Mouse (Mus musculus): ENCODE results near the gene Fam72a. TPM values are rescaled to one million over a fixed set of nuclear protein-coding genes. Genes with fewer than 3 reads are reported as not detected.

The Fam72a gene
- total RNA-seq, 2 experiments from 2014 or later = 2.6 to 2.8 TPM

DNA sequence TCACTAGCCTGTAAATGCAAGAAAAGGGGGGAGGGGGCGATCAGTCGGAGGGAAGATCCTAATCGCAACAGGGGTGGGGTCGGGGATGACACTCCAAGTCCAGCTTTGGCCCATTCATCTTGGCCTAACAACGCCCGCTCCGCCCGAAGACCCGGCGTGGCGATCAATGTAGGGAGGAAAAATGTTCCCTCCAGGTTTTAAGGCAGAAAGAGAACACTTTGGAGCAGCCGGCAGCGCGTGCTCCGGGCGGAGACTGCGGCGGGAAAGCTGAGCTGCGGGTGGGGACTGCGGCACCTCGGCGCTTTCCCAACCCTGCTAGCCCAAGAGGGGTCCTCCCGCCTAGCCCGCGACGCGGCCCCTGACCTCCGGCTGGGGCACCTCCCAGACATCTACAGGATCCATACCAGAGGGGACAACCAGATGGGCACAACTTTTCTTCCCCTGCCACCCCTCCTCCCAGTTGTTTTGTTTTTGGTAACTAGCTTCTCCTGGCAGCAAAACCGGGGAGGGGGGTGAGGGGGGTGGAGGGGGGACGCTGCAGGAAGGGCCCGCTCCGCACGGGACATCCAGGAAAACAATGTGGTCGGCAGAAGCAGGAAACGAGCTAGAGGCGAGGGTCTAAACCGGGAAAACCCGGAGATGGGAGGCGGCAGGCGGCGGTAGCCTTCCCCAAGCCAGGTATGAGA is 2.0 kb upstream of the Fam72a start:
- ATAC-seq (replicated peaks; ENCODE audit: low FRiP score, low TSS enrichment, poor library complexity, severe bottlenecking) = no peak

DNA sequence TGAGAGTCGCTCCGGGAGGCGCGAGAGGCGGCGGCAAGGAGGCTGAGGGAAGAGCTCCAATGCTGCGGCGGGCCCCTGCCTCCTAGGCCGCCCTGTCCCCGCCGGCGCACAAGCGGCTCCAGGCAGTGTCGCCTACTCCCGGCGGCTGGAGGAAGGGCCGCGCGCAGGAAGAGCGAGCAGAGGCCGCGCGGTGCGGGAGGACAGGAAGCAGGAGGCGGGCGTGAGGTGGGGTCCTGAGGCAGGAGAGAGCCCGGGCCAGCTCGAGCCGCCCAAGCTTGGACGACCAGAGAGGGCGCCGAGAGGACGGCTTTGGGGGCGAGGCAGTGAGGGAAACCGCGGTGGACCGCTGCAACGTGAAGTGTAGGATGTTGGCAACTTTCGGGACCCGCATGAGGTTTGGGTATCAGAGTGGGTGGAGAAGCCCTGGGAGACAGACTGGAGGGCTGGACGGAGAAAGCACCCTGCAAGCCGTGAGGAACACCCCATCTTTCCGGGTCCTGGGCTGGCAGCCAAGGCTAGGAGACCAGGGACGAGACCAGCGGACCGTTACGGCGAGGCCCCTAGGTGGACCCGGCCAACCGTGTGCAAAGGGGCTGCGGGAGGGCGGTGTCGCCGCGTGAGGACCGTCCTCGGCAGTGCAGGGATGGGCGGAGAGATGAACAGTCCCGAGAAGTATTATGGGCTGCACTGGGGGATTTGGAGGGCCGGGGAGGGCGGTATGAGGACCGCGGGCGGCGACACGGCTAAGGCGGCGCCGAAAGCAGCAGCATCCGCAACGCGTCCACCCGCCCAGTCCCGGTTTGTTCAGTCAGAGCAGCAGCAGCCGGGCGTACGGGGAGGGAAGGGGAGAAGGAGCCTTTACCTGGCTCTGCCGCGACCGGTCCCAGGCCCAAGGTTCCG is 1.1 kb upstream of the Fam72a start:
- ATAC-seq (replicated peaks; ENCODE audit: low FRiP score, low TSS enrichment, poor library complexity, severe bottlenecking) = peak; percentile 41

DNA sequence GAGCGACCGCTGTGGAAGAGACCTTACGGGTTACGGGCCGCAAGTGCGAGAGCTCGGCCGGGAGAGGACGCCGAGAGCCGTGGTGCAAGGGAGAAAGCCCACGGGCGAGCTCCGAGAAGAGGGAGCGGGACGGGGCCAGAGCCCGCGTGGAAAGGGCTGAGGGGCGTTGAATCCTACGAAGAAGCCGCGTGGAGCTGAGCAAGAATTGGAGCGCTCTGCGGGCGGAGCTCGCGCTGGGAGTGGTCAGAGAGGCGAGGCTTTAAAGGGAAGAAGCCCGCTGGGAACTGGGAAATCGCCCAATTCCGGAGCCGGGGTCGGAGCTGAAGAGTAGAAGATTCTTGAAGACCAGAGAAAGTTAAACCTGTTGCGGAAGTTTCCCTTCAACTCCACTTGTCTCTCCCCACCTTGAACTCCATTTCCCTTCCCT is 391 bp downstream of the Fam72a start:
- ATAC-seq (replicated peaks; ENCODE audit: low FRiP score, low TSS enrichment, poor library complexity, severe bottlenecking) = peak; percentile 24

DNA sequence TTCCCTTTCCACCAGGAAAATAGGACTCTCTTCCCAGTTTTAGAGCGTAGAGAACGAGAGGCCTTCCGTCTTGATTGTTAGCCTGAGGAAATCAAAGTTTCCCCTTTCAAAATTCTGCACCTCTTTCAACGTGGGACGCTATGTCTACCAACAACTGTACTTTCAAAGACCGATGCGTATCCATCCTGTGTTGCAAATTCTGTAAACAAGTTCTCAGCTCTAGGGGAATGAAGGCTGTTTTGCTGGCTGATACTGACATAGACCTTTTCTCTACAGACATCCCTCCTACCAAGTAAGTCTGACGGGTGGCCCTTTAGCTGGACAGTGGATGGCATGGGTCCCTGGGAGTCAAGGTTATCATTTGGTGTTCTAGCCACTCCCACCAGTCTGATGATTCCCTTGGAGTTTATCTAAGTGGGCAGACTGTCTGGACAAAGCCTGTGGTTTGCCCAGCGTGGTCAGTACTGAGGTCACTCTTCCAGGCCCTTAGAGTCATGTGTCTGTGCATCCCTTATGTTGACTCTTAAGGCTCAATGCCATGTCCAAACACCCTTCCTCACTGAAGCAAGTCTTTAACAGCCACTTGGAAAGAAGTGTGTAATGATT is 961 bp downstream of the Fam72a start:
- ATAC-seq (replicated peaks; ENCODE audit: low FRiP score, low TSS enrichment, poor library complexity, severe bottlenecking) = no peak

DNA sequence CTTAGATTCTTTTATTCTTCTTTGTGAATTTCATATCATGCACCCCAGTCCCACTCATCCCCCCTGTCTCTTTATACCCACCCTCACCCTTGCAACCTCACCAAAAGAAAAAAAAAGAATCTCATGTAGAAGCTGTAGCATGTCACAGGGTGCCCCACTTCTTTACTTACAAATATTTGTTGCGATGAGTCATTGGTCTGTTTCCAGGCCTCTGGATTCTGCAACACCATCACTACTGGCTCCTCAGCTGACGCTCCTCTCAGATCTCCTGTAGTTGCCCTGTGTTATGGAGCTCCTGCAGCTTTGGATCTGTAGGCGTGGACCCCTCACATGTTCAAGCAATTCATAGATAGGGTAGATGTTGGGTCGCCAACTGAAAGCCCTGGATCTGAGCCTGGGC is 12.1 kb downstream of the Fam72a start:
- ATAC-seq (replicated peaks; ENCODE audit: low FRiP score, low TSS enrichment, poor library complexity, severe bottlenecking) = no peak

DNA sequence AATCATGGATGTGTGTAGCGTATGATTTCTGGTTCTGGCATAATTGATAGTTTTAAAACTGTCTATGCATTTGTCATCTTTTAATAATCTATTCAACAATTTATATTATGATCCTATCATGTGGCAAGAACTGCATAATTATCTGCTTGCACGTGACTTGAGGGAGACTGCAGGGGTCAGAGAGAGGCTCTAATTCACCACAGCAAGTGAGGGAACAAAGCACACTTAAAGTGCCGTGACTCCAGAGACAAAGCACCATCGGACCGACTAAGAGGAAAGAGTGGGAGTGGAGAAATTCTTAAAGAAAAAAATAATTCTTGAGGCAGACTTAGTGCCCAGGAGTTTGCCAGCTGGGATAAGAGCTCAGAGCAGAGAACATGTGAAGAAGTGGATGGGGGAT is 13.1 kb downstream of the Fam72a start:
- no peak for ATAC-seq (replicated peaks; ENCODE audit: low FRiP score, low TSS enrichment, poor library complexity, severe bottlenecking)

DNA sequence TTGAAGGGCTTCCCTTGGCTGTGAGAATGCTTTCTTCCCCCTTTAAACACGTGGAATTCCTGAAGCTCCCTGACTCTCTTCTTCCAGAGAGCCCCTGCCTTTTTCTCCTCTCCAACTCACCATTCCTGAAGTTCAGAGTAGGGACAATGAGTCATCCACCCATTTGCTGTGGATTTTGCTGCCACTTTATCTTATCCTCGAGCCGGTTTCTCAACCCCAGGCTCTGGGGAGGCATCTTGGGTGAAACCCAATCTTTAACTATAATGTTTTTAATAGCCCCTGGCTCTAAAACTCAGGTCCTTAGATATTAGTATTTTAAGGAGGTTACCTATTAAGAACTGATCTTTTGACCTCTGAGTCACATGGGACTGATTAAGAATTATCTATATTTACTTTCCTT is 13.7 kb downstream of the Fam72a start:
- no peak for ATAC-seq (replicated peaks; ENCODE audit: low FRiP score, low TSS enrichment, poor library complexity, severe bottlenecking)

DNA sequence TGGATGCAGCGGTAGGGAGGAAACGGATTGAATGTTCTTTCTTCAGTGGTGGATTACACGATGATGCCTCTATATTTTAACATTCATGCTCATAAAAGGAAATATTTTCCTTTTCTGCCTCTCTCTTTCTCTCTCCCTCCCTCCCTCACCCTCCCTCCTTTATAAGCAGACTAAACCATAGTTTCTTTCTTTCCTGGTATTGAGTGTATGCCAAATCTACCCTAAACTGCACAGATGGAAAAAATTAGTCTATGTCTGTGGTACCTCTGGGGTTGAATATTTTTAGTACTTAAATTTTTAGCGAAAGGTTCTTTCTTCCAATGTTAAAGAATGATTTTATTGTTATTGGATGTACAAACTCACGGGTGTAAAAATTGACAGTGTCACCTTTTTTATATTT is 14.2 kb downstream of the Fam72a start:
- no peak for ATAC-seq (replicated peaks; ENCODE audit: low FRiP score, low TSS enrichment, poor library complexity, severe bottlenecking)

DNA sequence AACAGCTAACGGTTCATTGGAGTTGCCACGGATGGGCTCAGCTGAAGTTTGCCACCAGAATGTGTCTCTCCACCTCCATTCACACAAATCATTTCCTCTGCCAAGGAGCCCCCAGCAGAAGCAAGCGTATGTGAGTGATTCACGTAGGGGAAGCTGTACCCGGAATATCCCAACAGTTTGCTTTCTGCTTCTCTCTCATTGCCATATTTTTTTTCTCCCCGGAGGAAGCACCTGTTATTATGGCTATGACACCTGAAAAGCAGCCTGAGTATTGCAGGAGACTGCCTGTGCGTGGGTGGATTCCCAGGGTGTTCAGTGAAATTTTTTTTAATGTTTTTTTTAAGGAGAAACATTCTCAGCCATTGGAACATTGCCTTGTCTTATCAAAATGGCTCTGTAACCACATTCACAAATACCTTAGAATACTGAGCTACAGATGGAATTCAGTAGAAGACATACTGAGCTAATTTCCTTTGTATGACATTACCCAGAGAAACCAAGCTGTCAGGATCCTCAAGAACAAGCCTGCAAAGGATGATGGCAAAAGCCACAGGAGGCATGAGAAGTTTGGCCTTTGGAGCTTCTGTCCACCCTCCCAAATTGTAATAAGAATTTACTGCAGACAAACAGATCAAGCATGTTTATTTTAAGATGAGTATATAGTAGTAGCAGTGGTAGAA is 16.3 kb downstream of the Fam72a start:
- no peak for ATAC-seq (replicated peaks; ENCODE audit: low FRiP score, low TSS enrichment, poor library complexity, severe bottlenecking)

DNA sequence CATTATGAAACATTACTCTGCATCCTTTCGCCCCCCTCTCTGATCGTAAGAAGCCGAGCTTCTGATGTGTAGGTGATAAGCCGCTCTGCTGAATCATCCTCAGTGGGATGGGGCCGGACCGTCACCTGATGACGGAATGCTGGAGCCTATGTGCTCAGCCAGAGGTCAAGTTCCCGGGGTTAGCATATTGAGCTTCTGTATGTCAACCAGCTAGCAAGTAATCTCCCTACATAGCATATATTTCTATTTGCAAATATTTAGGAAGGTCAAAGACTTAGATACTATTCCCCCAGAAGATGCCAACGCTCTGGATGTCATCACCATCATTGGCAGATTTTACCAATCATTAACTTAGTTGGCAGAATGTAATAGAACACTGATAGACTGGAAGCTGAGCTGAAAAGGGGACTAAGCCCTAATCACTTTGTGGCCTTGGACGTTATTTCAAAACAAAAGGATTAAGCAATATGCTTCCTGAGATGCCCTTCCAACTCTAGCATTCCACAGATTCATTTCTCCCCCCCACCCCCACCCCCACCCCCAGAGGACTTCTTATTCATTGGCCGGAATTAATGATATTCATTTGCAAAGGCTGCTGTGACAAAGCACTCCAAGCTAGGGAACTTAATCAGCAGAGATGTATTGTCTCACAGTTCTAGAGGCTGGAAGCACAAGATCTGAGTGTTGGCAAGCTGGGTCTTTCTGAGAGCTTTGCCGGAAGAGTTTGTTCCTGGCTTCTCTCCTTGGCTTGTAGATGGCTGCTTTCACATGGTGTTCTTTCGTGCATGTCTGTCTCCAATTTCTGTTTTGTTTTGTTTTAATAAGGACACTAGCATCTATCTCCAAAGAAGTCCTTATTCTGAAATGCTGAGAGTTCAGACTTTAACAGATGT is 19.3 kb downstream of the Fam72a start:
- no peak for ATAC-seq (replicated peaks; ENCODE audit: low FRiP score, low TSS enrichment, poor library complexity, severe bottlenecking)

DNA sequence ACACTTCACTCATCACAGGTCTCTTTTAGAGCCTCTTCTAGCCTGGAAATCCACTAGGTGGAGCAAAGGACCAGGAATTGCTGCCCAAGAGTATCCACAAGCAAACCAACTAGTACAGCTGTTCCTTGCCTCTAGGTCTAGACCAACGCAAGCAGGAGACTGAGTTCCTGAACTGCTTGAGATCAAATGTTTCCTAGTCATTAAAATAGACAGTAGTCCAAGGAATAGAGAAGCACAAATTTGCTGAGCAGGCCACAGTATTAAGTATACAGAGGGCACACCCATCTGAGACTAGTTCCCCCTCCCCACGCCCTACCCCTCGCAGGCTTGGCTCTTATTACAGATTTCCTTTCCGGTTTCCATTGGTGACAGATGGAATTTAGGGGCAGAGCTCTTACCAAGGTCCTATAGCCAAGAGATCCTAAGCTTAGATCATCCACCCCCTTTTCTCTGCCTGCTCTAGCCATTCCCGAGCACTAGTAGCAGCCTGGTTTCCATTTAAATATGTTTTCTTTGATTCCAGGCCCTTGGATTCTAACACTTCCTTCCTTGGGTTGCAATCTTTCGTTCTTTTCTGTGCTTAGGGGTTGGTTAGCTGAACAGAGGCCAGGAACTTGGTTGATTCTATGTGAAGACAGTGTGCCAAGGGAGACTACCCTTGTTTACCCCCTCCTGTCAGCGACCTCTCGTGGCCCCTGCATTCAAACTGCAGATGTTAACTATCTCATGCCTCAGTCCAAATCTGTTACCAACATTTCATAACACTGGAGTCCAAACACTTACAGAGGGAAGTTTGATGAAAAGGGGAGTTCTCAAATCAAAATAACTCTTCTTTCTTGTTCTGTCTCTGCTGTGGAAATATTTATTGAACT is 21.0 kb downstream of the Fam72a start:
- no peak for ATAC-seq (replicated peaks; ENCODE audit: low FRiP score, low TSS enrichment, poor library complexity, severe bottlenecking)

DNA sequence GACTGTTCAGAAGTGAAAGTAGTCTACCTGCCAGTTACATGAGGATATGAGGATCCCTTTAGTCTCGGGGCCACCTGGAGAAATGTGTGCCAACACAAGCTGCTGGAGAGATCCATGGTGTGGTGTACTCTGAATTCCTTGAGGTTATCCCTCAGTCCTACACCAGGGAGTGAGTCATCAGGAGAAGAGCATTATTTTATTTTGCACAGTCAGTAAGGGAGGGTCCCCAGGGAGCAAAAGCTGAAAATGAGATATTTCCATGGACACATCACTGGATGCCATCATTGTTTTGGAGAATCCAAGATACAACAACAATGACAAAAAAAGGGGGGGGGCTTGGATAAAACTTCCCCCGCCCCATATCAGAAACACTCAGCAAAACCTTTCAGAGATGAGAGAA is 24.3 kb downstream of the Fam72a start:
- no peak for ATAC-seq (replicated peaks; ENCODE audit: low FRiP score, low TSS enrichment, poor library complexity, severe bottlenecking)

DNA sequence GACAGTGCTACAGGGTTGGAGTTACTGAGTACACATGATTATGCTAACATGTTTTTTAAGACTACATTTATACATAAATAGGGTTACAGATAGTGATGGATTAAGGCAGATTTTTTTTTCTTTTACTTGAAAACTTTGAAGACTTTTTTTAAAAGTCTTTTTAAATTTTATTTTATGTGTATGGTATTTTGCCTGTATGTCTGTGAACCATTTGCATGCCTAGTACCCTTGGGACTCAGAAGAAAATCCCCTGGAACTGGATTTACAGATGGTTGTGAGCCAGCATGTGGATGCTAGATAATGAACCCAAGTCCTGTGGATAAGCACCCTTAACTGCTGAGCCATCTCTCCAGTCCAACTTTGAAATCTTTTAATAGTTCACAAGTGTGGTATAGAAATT is 25.7 kb downstream of the Fam72a start:
- ATAC-seq (replicated peaks; ENCODE audit: low FRiP score, low TSS enrichment, poor library complexity, severe bottlenecking) = no peak

DNA sequence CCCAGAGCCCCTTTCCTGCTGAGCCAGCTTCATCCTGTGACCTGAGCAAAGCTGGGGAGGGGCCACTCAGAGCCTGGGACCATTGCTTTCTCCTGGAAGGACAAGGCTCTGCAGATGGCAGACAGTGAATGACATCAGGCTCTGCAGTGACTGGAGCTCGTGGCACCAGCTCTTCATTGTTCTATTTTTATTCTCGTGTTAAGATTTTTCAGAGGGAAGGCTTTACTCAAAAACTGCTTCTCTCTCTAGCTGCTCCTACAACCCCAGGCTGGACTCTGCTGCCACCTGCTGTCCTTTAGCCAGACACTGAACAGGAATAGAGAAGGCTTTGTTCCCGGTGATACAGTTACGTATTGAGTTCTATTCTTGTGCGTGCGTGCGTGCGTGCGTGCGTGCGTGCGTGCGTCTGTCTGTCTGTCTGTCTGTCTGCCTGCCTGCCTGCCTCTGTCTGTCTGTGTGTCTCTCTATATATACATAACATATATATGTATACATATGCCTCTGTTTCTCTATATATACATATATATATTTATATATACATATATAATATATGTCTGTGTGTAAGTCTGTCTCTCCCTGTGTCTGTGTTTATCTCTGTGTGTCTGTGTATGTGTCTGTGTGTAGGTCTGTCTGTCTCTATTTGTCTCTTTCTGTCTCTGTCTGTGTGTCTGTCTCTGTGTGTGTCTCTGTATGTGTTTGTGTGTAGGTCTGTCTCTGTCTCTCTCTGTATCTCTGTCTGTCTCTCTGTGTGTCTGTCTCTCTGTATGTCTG is 27.5 kb downstream of the Fam72a start:
- peak; percentile 100 for ATAC-seq (replicated peaks; ENCODE audit: low FRiP score, low TSS enrichment, poor library complexity, severe bottlenecking)

DNA sequence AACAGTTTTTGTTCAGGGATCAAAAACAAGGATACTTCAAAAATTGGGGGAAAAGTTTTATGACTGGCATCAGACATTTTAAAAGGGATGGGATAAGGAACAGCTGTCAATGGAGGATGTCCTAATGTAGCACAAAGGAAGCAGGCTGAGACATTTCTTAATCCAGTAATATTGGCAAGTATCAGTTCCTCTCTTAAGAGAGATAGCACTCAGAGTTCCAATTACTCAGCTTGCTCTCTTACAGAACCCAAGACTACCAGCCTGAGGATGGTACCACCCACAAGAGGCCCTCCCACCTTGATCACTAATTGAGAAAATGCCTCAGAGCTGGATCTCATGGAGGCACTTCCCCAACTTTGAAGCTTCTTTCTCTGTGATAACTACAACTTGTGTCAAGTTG is 32.8 kb downstream of the Fam72a start:
- no peak for ATAC-seq (replicated peaks; ENCODE audit: low FRiP score, low TSS enrichment, poor library complexity, severe bottlenecking)

DNA sequence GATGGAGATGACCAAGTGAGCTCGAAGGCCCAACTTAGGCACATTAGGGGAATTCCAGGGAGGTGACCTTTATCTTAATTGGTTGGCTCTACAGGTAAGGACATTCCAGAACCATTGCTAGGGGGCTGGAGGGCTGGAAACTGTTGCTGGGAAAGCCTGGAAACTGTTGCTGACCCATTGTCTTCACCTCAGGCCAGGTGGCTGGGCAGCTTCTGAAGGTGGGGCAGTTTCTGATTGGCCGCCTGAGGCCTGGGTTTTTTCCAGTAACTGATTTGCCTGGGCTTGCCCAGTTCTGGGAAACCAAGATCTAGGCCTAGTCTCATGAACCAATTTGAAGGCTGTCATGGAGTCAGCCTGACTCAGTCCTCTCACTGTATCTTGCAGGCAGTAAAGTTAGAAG is 34.4 kb downstream of the Fam72a start:
- ATAC-seq (replicated peaks; ENCODE audit: low FRiP score, low TSS enrichment, poor library complexity, severe bottlenecking) = no peak

DNA sequence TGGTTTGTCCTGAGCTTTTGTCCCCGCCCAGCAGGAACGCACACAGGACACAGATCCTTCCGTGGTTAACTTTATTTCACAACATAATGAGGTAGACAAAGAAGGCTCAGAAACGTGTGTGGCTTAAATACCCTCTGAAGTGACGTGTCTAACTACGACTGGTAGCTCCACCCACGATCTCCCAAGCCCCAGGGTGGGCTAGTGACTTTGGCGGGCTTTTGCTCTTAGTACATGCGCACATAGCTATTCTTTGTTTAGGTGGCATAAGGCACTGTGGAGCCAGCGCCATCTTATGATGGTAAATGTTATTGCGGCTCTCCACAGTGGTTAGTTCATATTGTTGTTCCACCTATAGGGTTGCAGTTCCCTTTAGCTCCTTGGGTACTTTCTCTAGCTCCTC is 38.4 kb downstream of the Fam72a start:
- peak; percentile 60; the same call in 1 of the 2 replicates for ATAC-seq (replicated peaks; ENCODE audit: low FRiP score, low TSS enrichment, poor library complexity, severe bottlenecking)

Measured in megakaryocyte-erythroid progenitor cell, adult 5-6 weeks (primary cell).